Mouse (Mus musculus): ENCODE results near the gene Olfr1502. TPM values are rescaled to one million over a fixed set of nuclear protein-coding genes. Genes with fewer than 3 reads are reported as not detected.

The Olfr1502 gene
- not detected in 2 replicates for total RNA-seq (2023)

DNA sequence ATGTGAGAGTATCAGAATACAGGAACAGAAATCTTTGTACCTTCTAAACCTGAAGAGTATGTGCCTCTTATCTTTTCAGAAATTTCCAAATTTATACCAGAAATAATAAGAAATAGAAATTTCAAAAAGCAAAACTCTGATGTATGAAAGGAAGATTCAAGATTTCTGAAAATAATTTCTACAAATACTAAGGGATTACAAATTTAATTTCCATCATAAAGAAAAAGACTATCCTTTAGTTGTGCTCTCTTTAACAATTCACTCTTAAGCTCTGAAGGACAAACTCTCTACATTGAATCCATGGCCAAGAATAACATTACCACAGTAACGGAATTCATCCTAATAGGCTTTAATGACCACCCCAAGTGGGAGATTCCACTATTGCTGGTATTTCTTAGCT, at the start of gene Olfr1502:
Gene Olfr1502, plus strand, starts transcription at position 301 of the 400 bp plus-strand sequence.

DNA sequence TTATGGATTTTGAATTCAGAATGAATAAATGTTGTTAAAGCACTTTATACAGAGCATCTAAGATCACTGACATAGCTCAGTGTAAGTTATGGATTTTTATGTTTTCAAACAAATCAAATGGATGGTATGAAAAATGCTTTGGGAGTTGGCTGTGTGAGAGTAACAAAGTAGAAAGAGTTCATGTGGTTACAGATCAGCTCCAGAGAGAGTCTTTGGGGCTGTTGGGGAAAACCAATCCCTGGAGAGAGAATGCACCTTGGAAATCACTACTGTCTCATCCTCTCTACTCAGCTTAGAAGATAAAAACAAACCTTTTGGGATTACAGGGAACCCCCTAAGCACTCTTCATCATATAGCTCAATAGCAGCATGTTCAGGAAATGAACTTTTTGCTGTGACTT, 42.2 kb upstream of the Olfr1502 start, which contains the start of gene Olfr1499:
Gene Olfr1499, minus strand, starts transcription at position 101 of the 400 bp plus-strand sequence.

DNA sequence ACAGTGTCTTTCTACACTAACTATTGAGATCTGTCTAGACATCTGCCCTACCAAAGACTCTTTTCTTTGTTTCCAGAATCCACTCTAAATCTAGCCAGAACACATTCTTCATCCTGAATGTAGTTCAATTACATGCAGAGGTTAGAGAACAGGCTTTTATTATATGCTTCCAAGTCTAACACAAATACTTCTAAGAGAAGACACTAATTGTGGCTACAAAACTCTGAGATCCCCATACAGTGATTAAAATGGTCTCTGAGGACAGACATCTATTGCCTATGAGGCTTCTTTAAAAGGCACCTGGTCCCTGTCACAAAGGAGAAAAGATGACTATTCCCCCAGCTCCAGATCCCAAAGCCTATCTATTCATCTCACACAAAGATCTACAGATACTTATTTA, 31.2 kb upstream of the Olfr1502 start, which contains the start of gene Olfr1500:
Gene Olfr1500, minus strand, starts transcription at position 101 of the 400 bp plus-strand sequence.

DNA sequence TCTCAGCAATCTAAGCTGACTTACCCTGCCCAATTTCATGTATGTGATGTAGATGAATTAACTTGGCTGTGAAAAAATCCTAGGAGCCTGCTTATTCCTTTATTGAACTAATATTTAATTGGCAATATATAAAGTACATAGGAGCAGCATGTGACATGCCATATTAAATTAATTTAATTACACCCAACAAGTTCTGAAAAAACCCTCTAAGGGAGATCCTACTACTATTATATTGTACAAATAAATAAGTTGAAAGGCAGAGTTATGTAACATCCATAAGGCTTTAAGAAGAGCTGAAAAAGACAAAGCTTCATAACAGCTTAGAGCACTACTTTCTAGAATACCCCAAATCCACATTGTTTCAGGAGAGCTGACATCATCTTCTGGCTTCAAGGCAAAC, 11.0 kb upstream of the Olfr1502 start, which contains the start of gene Olfr1501:
Gene Olfr1501, minus strand, starts transcription at position 101 of the 400 bp plus-strand sequence.

DNA sequence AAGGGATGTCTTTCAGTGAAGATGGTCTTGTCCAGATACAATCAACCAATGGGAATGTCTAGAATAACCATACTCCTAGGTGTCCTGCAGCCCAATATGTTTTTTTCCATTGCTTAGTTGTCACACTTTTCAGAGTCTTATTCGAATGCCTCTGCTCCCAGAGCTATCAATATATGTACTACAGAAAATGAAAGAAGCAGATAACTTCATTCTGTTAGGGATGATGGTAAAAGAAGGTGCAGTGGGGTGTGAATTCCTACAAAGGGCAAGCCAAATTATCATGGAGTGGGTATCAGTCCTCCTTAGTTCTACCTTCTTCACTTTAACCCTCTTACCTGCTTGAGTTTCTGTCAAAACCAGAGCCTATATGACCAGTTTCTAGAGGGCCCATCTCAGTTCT, 36.2 kb downstream of the Olfr1502 start, which contains the start of gene Olfr1504:
Gene Olfr1504, minus strand, starts transcription at position 101 of the 400 bp plus-strand sequence.

Other genes with a start within 250 kb of the Olfr1502 start
- gene Olfr1487, start 244.4 kb upstream of the Olfr1502 start, total RNA-seq (2023): not detected in 2 replicates
- not detected in 2 replicates for gene Olfr1489, start 230.2 kb upstream of the Olfr1502 start, total RNA-seq (2023)
- gene Olfr1490, start 210.7 kb upstream of the Olfr1502 start, total RNA-seq (2023): not detected in 2 replicates
- not detected in 2 replicates for gene Olfr1491, start 164.5 kb upstream of the Olfr1502 start, total RNA-seq (2023)
- not detected in 2 replicates for gene Olfr1493-ps1, start 138.5 kb upstream of the Olfr1502 start, total RNA-seq (2023)
- not detected in 2 replicates for gene Olfr1494, start 122.1 kb upstream of the Olfr1502 start, total RNA-seq (2023)
- not detected in 2 replicates for gene Olfr1495, start 97.2 kb upstream of the Olfr1502 start, total RNA-seq (2023)
- gene Olfr1496, start 83.9 kb upstream of the Olfr1502 start, total RNA-seq (2023): not detected in 2 replicates
- not detected in 2 replicates for gene Olfr1497, start 63.6 kb upstream of the Olfr1502 start, total RNA-seq (2023)
- not detected in 2 replicates for gene Olfr1499, start 42.3 kb upstream of the Olfr1502 start, total RNA-seq (2023)
- not detected in 2 replicates for gene Olfr1500, start 31.3 kb upstream of the Olfr1502 start, total RNA-seq (2023)
- not detected in 2 replicates for gene Olfr1501, start 11.1 kb upstream of the Olfr1502 start, total RNA-seq (2023)
- gene Olfr1504, start 36.1 kb downstream of the Olfr1502 start, total RNA-seq (2023): not detected in 2 replicates
- not detected in 2 replicates for gene Olfr1505, start 51.7 kb downstream of the Olfr1502 start, total RNA-seq (2023)

All from neutrophil, adult 65 days (primary cell).